Mouse (Mus musculus): ENCODE results near the gene Hs2st1. TPM values are rescaled to one million over a fixed set of nuclear protein-coding genes. Genes with fewer than 3 reads are reported as not detected.

Hs2st1 gene
- polyA plus RNA-seq, 1 experiment from 2014 or later: 10.5 TPM

GRCm38 (mm10) chr3:144480595-144480994 lies 89.4 kb downstream of the Hs2st1 start:
- Histone ChIP-seq H3K4me3 (replicated peaks; ENCODE audit: low read length) (no peak overlapping the region), H3K9me3 (replicated peaks; ENCODE audit: control insufficient read depth, low read length) (no peaks in the 10 kb centered on the region), H3K4me1 (ENCODE audit: control insufficient read depth, insufficient read depth, low read length) (peaks cover 4% of the 10 kb centered on the region; the same call in 1 of the 2 replicates), H3K27me3 (ENCODE audit: control insufficient read depth, insufficient read depth, low read length) (no peaks in the 10 kb centered on the region), H3K9ac (ENCODE audit: low read length) (no peak overlapping the region), H3K27ac (ENCODE audit: low read length) (no peak overlapping the region), H3K36me3 (ENCODE audit: control insufficient read depth, insufficient read depth, low read length) (no peaks in the 10 kb centered on the region), H3K4me2 (ENCODE audit: low read depth, low read length) (no peak overlapping the region)
- WGBS: 81% methylated on average over 5 of the region's 5 CpGs
- no peak for ATAC-seq (ENCODE audit: insufficient read depth, low FRiP score)

GRCm38 (mm10) chr3:144478427-144478794 lies 91.6 kb downstream of the Hs2st1 start:
- Histone ChIP-seq H3K27me3 (ENCODE audit: control insufficient read depth, insufficient read depth, low read length) (no peaks in the 10 kb centered on the region), H3K36me3 (ENCODE audit: control insufficient read depth, insufficient read depth, low read length) (no peaks in the 10 kb centered on the region), H3K9ac (ENCODE audit: low read length) (no peak overlapping the region), H3K4me1 (ENCODE audit: control insufficient read depth, insufficient read depth, low read length) (peaks cover 4% of the 10 kb centered on the region; the same call in 1 of the 2 replicates), H3K4me2 (ENCODE audit: low read depth, low read length) (no peak overlapping the region), H3K27ac (ENCODE audit: low read length) (no peak overlapping the region), H3K9me3 (replicated peaks; ENCODE audit: control insufficient read depth, low read length) (no peaks in the 10 kb centered on the region), H3K4me3 (replicated peaks; ENCODE audit: low read length) (no peak overlapping the region)
- ATAC-seq (ENCODE audit: insufficient read depth, low FRiP score): no peak
- 67% methylated on average over 7 of the region's 7 CpGs for WGBS

GRCm38 (mm10) chr3:144477707-144478426 lies 92.1 kb downstream of the Hs2st1 start:
- no peak overlapping the region for H3K4me2 ChIP-seq (ENCODE audit: low read depth, low read length)
- no peaks in the 10 kb centered on the region for H3K9me3 ChIP-seq (replicated peaks; ENCODE audit: control insufficient read depth, low read length)
- H3K27ac ChIP-seq (ENCODE audit: low read length): no peak overlapping the region
- H3K4me1 ChIP-seq (ENCODE audit: control insufficient read depth, insufficient read depth, low read length): peaks cover 4% of the 10 kb centered on the region; the same call in 1 of the 2 replicates
- no peak for ATAC-seq (ENCODE audit: insufficient read depth, low FRiP score)
- H3K36me3 ChIP-seq (ENCODE audit: control insufficient read depth, insufficient read depth, low read length): no peaks in the 10 kb centered on the region
- H3K9ac ChIP-seq (ENCODE audit: low read length): no peak overlapping the region
- no peak overlapping the region for H3K4me3 ChIP-seq (replicated peaks; ENCODE audit: low read length)
- 75% methylated on average over 12 of the region's 12 CpGs for WGBS
- no peaks in the 10 kb centered on the region for H3K27me3 ChIP-seq (ENCODE audit: control insufficient read depth, insufficient read depth, low read length)

- H3K27me3 ChIP-seq (ENCODE audit: control insufficient read depth, insufficient read depth, low read length): no peaks in the 10 kb centered on the region
- no peak overlapping the region for H3K4me2 ChIP-seq (ENCODE audit: low read depth, low read length)
- no peak overlapping the region for H3K9ac ChIP-seq (ENCODE audit: low read length)
- H3K27ac ChIP-seq (ENCODE audit: low read length): no peak overlapping the region
- H3K36me3 ChIP-seq (ENCODE audit: control insufficient read depth, insufficient read depth, low read length): no peaks in the 10 kb centered on the region
- no peak for ATAC-seq (ENCODE audit: insufficient read depth, low FRiP score)
- H3K4me3 ChIP-seq (replicated peaks; ENCODE audit: low read length): no peak overlapping the region
- H3K4me1 ChIP-seq (ENCODE audit: control insufficient read depth, insufficient read depth, low read length): peaks cover 7% of the 10 kb centered on the region
- 90% methylated on average over 5 of the region's 5 CpGs for WGBS
- H3K9me3 ChIP-seq (replicated peaks; ENCODE audit: control insufficient read depth, low read length): no peaks in the 10 kb centered on the region
These were observed 94.1 kb downstream of the Hs2st1 start for GRCm38 (mm10) chr3:144475891-144476290.

- Histone ChIP-seq H3K36me3 (ENCODE audit: control insufficient read depth, insufficient read depth, low read length) (no peaks in the 10 kb centered on the region), H3K4me2 (ENCODE audit: low read depth, low read length) (no peak overlapping the region), H3K4me1 (ENCODE audit: control insufficient read depth, insufficient read depth, low read length) (peaks cover 14% of the 10 kb centered on the region), H3K27me3 (ENCODE audit: control insufficient read depth, insufficient read depth, low read length) (no peaks in the 10 kb centered on the region), H3K27ac (ENCODE audit: low read length) (no peak overlapping the region), H3K9ac (ENCODE audit: low read length) (no peak overlapping the region), H3K4me3 (replicated peaks; ENCODE audit: low read length) (no peak overlapping the region), H3K9me3 (replicated peaks; ENCODE audit: control insufficient read depth, low read length) (no peaks in the 10 kb centered on the region)
- 54% methylated on average over 5 of the region's 5 CpGs for WGBS
- ATAC-seq (ENCODE audit: insufficient read depth, low FRiP score): no peak
These were observed 95.3 kb downstream of the Hs2st1 start for GRCm38 (mm10) chr3:144474726-144475125.

GRCm38 (mm10) chr3:144471954-144472353 lies 98.0 kb downstream of the Hs2st1 start:
- Histone ChIP-seq H3K9me3 (replicated peaks; ENCODE audit: control insufficient read depth, low read length) (no peaks in the 10 kb centered on the region), H3K4me2 (ENCODE audit: low read depth, low read length) (no peak overlapping the region), H3K4me3 (replicated peaks; ENCODE audit: low read length) (no peak overlapping the region), H3K9ac (ENCODE audit: low read length) (no peak overlapping the region), H3K36me3 (ENCODE audit: control insufficient read depth, insufficient read depth, low read length) (no peaks in the 10 kb centered on the region), H3K27me3 (ENCODE audit: control insufficient read depth, insufficient read depth, low read length) (no peaks in the 10 kb centered on the region), H3K27ac (ENCODE audit: low read length) (no peak overlapping the region), H3K4me1 (ENCODE audit: control insufficient read depth, insufficient read depth, low read length) (peaks cover 10% of the 10 kb centered on the region)
- 57% methylated on average over 3 of the region's 3 CpGs for WGBS
- ATAC-seq (ENCODE audit: insufficient read depth, low FRiP score): no peak

GRCm38 (mm10) chr3:144470901-144471300 lies 99.1 kb downstream of the Hs2st1 start:
- Histone ChIP-seq H3K36me3 (ENCODE audit: control insufficient read depth, insufficient read depth, low read length) (no peaks in the 10 kb centered on the region), H3K27ac (ENCODE audit: low read length) (peak overlapping the region; percentile 13; the same call in 1 of the 2 replicates), H3K9me3 (replicated peaks; ENCODE audit: control insufficient read depth, low read length) (no peaks in the 10 kb centered on the region), H3K4me2 (ENCODE audit: low read depth, low read length) (no peak overlapping the region), H3K4me3 (replicated peaks; ENCODE audit: low read length) (no peak overlapping the region), H3K27me3 (ENCODE audit: control insufficient read depth, insufficient read depth, low read length) (no peaks in the 10 kb centered on the region), H3K4me1 (ENCODE audit: control insufficient read depth, insufficient read depth, low read length) (peaks cover 10% of the 10 kb centered on the region), H3K9ac (ENCODE audit: low read length) (no peak overlapping the region)
- ATAC-seq (ENCODE audit: insufficient read depth, low FRiP score): no peak
- WGBS: 59% methylated on average over 14 of the region's 14 CpGs

- Histone ChIP-seq H3K4me3 (replicated peaks; ENCODE audit: low read length) (no peak overlapping the region), H3K27ac (ENCODE audit: low read length) (no peak overlapping the region), H3K27me3 (ENCODE audit: control insufficient read depth, insufficient read depth, low read length) (no peaks in the 10 kb centered on the region), H3K9ac (ENCODE audit: low read length) (no peak overlapping the region), H3K36me3 (ENCODE audit: control insufficient read depth, insufficient read depth, low read length) (no peaks in the 10 kb centered on the region), H3K4me1 (ENCODE audit: control insufficient read depth, insufficient read depth, low read length) (peaks cover 10% of the 10 kb centered on the region), H3K4me2 (ENCODE audit: low read depth, low read length) (no peak overlapping the region), H3K9me3 (replicated peaks; ENCODE audit: control insufficient read depth, low read length) (no peaks in the 10 kb centered on the region)
- no peak for ATAC-seq (ENCODE audit: insufficient read depth, low FRiP score)
- WGBS: 79% methylated on average over 10 of the region's 10 CpGs
These were observed 102.5 kb downstream of the Hs2st1 start for GRCm38 (mm10) chr3:144467521-144467920.

GRCm38 (mm10) chr3:144466108-144466678 lies 103.8 kb downstream of the Hs2st1 start:
- H3K27me3 ChIP-seq (ENCODE audit: control insufficient read depth, insufficient read depth, low read length): no peaks in the 10 kb centered on the region
- H3K9me3 ChIP-seq (replicated peaks; ENCODE audit: control insufficient read depth, low read length): no peaks in the 10 kb centered on the region
- H3K36me3 ChIP-seq (ENCODE audit: control insufficient read depth, insufficient read depth, low read length): no peaks in the 10 kb centered on the region
- ATAC-seq (ENCODE audit: insufficient read depth, low FRiP score): no peak
- H3K4me3 ChIP-seq (replicated peaks; ENCODE audit: low read length): no peak overlapping the region
- no peak overlapping the region for H3K27ac ChIP-seq (ENCODE audit: low read length)
- H3K4me2 ChIP-seq (ENCODE audit: low read depth, low read length): no peak overlapping the region
- H3K9ac ChIP-seq (ENCODE audit: low read length): no peak overlapping the region
- H3K4me1 ChIP-seq (ENCODE audit: control insufficient read depth, insufficient read depth, low read length): peaks cover 9% of the 10 kb centered on the region; the same call in 1 of the 2 replicates
- WGBS: 83% methylated on average over 8 of the region's 8 CpGs

All from stomach, embryonic 16.5 days (tissue).